Mouse (Mus musculus) bone marrow macrophage, adult 2 months (primary cell): Measurements from ENCODE around the gene Pgls. TPM values are rescaled to one million over a fixed set of nuclear protein-coding genes. Genes with fewer than 3 reads are reported as not detected.
A peak's percentile ranks its signal among the peaks of the same experiment; 100 is the strongest.

Source experiments
- H3K27ac ChIP-seq: 2 replicates; pipeline ENCODE4 v1.5.1; 2012; ENCODE audit warnings: low read depth, low read length; ENCODE audit not compliant: insufficient read depth
- H3K4me1 ChIP-seq: 2 replicates; pipeline ENCODE4 v1.6.1; 2012; ENCODE audit warnings: low read length; ENCODE audit not compliant: control insufficient read depth, insufficient read depth
- H3K4me3 ChIP-seq: 2 replicates; pipeline ENCODE4 v1.5.1; 2012; ENCODE audit warnings: mild to moderate bottlenecking, low read length, moderate library complexity; ENCODE audit not compliant: insufficient read depth
- CTCF ChIP-seq: IDR thresholded peaks from 2 replicates; pipeline ENCODE4 v1.5.1; 2012; ENCODE audit warnings: low read depth, mild to moderate bottlenecking, low read length, moderate library complexity
- POLR2A ChIP-seq: IDR thresholded peaks from 2 replicates; pipeline ENCODE4 v1.6.1; 2012; ENCODE audit warnings: mild to moderate bottlenecking, low read depth, low read length, borderline replicate concordance
- polyA plus RNA-seq: library from polyadenylated mRNA; stranded (reverse); fragments of >200 nt; gene quantifications from 2 replicates; pipeline ENCODE4 v1.2.4, GENCODE M21; 2012; ENCODE audit not compliant: missing spikeins, insufficient read depth, insufficient read length

The Pgls gene
- polyA plus RNA-seq, 1 experiment: 88.9 TPM

- Histone ChIP-seq H3K4me3 (peak overlapping the region; percentile 62), H3K27ac (peak overlapping the region; percentile 52)
- TF ChIP-seq POLR2A (no peak), CTCF (no peak)
Measured at GRCm38 (mm10) chr8:71568941-71569340, 23.0 kb upstream of the Pgls start.

DNA sequence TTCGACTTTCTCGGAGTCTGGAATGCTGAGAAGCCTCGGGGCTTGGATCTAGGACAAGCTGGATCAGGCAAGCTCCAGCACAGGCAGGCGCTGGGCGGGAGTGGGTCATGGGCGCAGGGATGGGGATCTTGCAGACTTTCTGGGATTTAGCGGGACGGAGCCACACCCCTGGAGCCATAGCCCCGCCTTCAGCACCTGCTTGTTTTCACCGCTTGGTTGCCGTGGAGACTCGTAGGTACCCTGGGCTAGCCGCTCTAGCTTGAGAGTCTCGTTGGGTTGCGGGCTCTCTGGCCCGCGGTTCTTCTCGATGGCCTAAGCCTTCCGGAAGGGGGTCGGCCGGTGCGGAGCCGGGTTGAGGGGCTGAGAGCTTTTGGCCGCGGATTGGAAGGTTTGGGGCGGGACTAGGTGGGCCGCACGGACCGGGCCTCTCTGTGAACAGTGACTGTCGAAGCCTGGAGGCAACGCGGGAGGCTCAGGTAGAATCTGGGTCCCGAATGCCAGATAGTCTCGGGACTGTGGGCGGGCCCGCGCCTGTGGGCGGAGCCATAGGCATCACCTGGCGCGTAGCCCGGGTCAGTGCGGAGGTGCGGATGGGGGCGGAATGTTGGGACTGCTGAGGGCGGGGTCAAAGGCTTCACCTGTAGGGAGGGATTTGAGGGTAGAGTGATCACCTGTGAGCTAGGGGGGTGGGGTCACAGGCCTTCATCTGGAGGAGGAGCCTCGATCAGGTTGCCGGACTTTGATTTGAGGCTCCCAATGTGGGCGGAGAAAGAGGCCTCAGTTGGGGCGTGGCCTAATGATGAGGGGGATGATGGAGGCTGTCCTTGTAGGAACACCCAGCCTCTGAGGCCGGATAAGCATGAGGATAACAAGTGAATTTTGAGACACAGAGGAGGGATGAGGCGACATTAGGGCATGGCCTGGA, 22.3 kb upstream of the Pgls start:
- Histone ChIP-seq H3K4me3 (peak overlapping the region; percentile 62), H3K27ac (peak overlapping the region; percentile 52), H3K4me1 (peaks cover 29% of the 10 kb centered on the region)
- no peak for TF ChIP-seq POLR2A
- TF ChIP-seq CTCF: no peak

More at GRCm38 (mm10) chr8:71568941-71569340, 23.0 kb upstream of the Pgls start:
- peaks cover 29% of the 10 kb centered on the region for H3K4me1 ChIP-seq

DNA sequence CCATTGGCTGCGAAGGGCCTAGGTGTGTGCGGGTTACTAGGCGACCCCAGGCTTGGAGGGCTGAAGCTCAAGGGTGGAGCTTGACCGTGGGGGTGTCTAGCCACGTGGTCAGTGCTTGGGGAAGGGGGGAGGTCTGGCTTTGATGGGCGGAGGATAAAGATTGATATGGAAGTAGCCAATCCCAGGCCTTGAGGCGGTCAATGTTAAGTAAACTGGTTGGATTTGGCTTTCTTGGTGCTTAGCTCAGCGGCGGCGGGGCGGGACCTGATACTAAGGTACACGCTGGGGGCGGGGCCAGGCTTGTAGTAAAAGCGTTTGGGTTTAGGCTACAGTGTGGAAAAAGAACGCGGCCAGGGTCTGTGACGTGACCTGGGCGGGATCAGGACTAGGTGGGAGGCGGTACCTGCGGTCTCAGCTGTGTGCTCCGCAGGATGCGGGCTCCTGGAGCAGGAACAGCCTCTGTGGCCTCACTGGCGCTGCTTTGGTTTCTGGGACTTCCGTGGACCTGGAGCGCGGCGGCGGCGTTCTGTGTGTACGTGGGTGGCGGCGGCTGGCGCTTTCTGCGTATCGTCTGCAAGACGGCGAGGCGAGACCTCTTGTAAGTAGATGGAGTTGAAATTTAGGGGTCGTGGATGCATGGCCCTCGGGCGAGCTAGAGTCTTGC, 21.6 kb upstream of the Pgls start:
- H3K27ac ChIP-seq: peak overlapping the region; percentile 43
- peaks cover 29% of the 10 kb centered on the region for H3K4me1 ChIP-seq
- TF ChIP-seq CTCF (no peak), POLR2A (no peak)
- H3K4me3 ChIP-seq: peak overlapping the region; percentile 78

DNA sequence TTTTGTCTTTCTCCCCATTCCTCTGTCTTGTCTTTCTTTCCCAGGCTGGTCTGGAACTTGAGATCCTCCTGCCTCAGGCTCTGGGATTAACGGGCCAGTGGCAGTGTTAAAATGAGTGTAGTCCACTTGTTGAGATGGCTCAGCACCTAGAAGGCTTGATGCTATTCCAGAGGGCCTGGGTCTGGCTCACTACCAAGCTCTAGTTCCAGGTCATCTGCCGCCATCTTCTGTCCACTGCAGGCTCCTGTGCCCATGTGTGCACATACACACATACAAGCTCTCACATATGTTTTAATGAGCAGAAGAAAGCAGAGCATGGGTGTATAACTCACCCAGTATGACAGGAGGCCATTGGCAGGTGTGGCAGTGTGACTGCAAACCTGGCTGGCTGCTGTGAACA, 19.9 kb upstream of the Pgls start:
- H3K27ac ChIP-seq: no peak overlapping the region
- H3K4me1 ChIP-seq: peaks cover 25% of the 10 kb centered on the region
- no peak for TF ChIP-seq CTCF
- no peak overlapping the region for H3K4me3 ChIP-seq

- no peak overlapping the region for H3K27ac ChIP-seq
- peaks cover 25% of the 10 kb centered on the region for H3K4me1 ChIP-seq
- H3K4me3 ChIP-seq: no peak overlapping the region
- TF ChIP-seq CTCF (no peak), POLR2A (no peak)
Measured at GRCm38 (mm10) chr8:71572847-71573633, 18.9 kb upstream of the Pgls start.

- Histone ChIP-seq H3K27ac (no peak overlapping the region), H3K4me1 (peaks cover 26% of the 10 kb centered on the region)
- TF ChIP-seq CTCF (no peak), POLR2A (no peak)
Measured at GRCm38 (mm10) chr8:71574426-71574825, 17.6 kb upstream of the Pgls start.

GRCm38 (mm10) chr8:71575020-71575419, 17.0 kb upstream of the Pgls start:
- TF ChIP-seq POLR2A: no peak
- no peak for TF ChIP-seq CTCF
- Histone ChIP-seq H3K4me3 (no peak overlapping the region), H3K4me1 (peaks cover 26% of the 10 kb centered on the region), H3K27ac (no peak overlapping the region)

More at GRCm38 (mm10) chr8:71574426-71574825, 17.6 kb upstream of the Pgls start:
- H3K4me3 ChIP-seq: no peak overlapping the region

DNA sequence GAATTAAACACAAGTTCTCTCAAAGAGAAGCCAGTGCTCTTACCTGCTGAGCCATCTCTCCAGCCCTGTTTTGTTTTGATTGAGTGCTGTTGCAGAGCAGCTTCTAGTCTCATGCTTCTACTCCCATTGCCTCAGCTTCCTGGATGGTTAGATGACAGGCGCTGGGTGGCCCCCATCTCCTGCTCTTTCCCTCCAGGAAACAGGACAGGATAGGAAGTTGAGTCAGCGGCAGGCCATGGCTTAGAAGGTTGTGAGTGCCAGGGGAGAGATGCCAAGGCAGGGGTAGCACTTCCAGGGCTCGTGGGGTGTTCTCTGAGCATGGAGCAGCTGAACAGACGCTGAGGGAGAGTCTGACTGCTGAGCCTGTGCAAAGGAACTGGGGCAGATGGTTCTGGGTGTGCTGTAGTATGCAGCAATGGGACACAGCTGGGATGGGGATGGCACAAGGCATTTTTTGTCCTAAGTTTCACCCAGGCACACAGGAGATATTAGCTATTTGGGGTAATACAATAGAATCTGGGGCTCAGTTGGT, 14.1 kb upstream of the Pgls start:
- Histone ChIP-seq H3K27ac (peak overlapping the region; percentile 97), H3K4me1 (peaks cover 26% of the 10 kb centered on the region), H3K4me3 (peak overlapping the region; percentile 15)
- no peak for TF ChIP-seq POLR2A
- TF ChIP-seq CTCF: 0 out of 2 replicates have a peak, but pooled peaks have one; percentile 9

DNA sequence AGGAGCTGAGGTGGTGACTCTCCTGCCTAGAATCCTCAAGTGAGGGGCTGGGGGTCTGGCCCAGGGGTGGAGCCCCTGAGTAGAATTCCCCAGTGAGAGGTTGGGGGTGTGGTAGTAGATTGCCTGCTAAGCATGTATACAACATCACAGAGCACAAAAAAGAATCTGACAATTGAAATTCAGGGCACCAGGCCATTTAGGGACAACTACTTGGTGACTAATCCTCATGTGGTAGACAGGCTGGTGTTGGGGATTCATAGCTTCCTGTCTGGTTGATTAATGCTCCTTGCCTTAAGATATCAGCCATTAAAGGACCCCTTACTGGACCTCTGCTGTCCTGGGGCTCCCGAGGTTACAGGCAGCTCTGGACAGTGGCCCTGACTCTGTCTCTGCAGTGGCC, 13.0 kb upstream of the Pgls start:
- Histone ChIP-seq H3K4me3 (peak overlapping the region; percentile 62), H3K4me1 (peaks cover 30% of the 10 kb centered on the region), H3K27ac (peak overlapping the region; percentile 97)
- 0 out of 2 replicates have a peak, but pooled peaks have one; percentile 44 for TF ChIP-seq POLR2A
- TF ChIP-seq CTCF: no peak
